Mouse (Mus musculus): Measurements from ENCODE around the gene Pcgf5.

Pcgf5 gene

DNA sequence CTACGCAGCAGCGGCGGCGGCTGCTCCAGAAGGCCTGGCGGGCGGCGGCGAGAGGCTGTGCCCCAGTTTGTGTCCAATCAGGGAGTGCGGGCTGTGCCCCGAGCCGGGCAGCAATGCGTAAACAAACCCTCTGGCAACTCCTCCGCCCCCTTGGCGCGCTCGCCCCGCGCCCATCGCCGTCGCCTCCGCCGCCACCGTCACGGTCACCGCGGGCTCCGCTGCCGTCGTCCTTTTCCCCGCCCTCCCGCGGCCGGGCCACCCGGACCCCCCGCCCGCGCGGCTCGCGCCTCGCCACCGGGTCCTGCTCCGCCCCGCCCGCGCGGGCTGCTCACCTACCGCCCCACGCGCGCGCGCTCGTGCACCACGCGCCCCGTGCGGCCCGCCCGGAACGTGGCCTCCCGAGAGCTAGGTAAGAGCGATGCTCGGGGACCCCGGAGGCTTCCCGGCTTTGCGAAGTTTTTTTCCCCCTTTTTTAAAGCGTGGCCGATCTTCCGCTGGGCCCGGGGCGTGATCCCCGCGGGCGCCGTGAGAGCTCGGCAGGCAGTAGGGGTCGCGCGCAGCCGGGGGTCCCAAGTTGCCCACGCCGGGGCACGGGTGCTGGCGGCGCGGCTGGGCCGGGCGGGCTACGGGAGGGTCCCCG, at the start of gene Pcgf5:
Pcgf5 (plus strand) TSS at position 149 of the 640 bp plus-strand sequence.
- DNase-seq (ENCODE audit: low spot score): peak; percentile 69

- no peak for DNase-seq (ENCODE audit: low spot score)
These were observed 42.6 kb upstream of the Pcgf5 start for GRCm38 (mm10) chr19:36305542-36305941.

DNA sequence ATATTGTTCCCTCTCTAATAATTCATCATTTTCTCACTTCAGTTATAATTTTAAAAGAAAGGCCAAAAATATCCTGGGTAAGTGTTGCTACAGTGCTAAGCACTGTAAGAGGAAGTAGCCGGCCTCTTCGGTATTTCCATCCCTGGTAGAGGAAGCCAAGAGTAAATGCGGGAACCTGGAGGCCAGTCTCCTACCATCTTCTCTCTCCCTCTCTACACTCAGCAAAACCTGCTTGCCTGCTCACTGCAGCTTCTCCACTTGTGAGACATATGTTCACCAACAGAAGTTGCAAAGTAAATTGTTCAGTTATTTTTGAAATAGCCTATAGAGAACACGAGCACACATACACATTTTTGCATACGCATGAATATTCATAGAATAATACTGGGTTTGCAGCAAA, 34.1 kb upstream of the Pcgf5 start:
- DNase-seq (ENCODE audit: low spot score): no peak

- no peak for DNase-seq (ENCODE audit: low spot score)
These were observed 28.4 kb upstream of the Pcgf5 start for GRCm38 (mm10) chr19:36319735-36320134.

DNA sequence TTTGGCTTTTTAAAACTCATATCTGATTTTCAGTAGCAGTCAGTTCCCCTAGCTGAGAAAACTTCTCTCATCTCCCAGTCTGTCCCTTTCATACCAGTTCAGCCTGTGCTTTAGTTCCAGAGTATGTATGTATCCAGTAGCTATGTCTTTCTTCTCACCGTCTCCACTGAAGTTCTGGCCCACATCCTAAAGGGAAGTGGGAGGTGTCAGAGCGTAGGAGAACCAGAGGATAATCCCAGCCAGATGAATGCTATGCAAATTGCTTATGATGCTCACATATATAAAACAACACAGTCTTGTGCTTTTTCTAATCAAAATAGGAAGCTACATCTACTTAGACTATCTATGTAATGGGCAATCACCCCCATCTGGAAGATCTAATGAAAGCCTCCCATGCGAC, 27.0 kb upstream of the Pcgf5 start:
- no peak for DNase-seq (ENCODE audit: low spot score)

- DNase-seq (ENCODE audit: low spot score): peak; percentile 77
These were observed 24.8 kb upstream of the Pcgf5 start for GRCm38 (mm10) chr19:36323326-36323725.

GRCm38 (mm10) chr19:36328678-36329077, 19.4 kb upstream of the Pcgf5 start:
- peak; percentile 47 for DNase-seq (ENCODE audit: low spot score)

- DNase-seq (ENCODE audit: low spot score): no peak
These were observed 733 bp upstream of the Pcgf5 start for GRCm38 (mm10) chr19:36347376-36347775.

- DNase-seq (ENCODE audit: low spot score): no peak
These were observed 313 bp upstream of the Pcgf5 start for GRCm38 (mm10) chr19:36347831-36348160.

GRCm38 (mm10) chr19:36348801-36349486, 835 bp downstream of the Pcgf5 start:
- peak; percentile 56 for DNase-seq (ENCODE audit: low spot score)

DNA sequence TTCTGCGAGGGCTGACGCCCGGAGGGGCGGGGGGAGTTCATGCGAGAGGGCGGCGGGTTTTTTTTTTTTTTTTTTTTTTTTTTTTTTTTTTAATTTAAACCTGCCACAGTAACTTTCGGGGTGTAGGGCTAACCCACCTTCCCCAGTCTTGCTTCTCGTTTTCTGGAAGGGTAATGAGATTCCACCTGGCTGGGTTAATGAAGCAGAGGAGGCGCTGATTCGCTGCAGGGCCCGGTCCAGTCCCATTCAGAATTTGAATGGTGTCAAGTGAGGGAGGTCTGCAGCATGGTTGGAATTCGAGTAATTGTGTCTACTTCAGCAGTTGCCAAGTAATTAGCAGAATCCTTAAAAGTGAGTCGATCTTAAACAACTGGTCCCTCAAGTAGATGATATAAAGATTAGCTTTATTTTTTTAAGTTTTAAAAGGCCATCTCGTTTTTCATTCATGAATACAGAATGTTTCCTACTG, 1.4 kb downstream of the Pcgf5 start:
- DNase-seq (ENCODE audit: low spot score): no peak

GRCm38 (mm10) chr19:36350181-36350580, 2.1 kb downstream of the Pcgf5 start:
- no peak for DNase-seq (ENCODE audit: low spot score)

GRCm38 (mm10) chr19:36350870-36351269, 2.8 kb downstream of the Pcgf5 start:
- no peak for DNase-seq (ENCODE audit: low spot score)

DNA sequence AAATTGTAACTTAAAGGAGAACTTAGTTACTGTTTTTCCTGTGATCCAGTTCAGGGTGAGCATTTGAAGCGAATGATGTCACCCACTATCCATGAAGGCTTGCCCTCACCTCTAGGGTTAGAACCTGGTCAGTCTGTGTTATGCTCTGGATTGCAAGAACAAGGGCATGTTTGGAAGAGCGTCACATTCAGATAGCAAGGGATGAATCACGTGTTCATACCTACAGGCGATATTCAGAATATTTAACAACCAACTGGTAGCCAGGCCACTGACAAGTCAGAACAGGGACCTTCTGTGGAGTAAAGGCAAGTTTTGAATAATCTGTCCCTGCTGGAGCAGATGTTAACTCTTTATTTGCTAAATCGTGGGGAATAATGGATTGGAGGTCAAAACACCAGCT, 14.4 kb downstream of the Pcgf5 start:
- no peak for DNase-seq (ENCODE audit: low spot score)

DNA sequence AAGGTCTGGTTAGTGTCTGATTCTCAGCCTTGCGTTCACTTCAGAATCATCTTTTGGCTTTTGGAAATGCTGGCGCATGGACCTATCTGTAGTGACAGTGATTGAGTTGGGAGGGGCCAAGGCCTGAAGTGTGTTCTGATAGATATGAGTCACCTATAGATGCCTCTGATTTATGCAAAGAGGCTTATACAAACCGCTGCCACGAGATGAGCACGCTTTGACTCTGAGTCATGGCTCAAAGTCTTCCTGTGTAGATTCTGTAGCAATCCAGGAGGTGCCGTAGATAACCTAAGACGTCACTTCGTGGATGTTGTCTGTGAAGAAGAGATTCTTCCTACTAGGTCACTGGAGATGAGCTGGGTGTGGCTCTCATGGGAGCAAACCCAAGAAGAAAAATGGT, 16.6 kb downstream of the Pcgf5 start:
- DNase-seq (ENCODE audit: low spot score): no peak

- peak; percentile 86 for DNase-seq (ENCODE audit: low spot score)
These were observed 23.4 kb downstream of the Pcgf5 start for GRCm38 (mm10) chr19:36371478-36371877.

GRCm38 (mm10) chr19:36373056-36373621, 25.0 kb downstream of the Pcgf5 start:
- no peak for DNase-seq (ENCODE audit: low spot score)

DNA sequence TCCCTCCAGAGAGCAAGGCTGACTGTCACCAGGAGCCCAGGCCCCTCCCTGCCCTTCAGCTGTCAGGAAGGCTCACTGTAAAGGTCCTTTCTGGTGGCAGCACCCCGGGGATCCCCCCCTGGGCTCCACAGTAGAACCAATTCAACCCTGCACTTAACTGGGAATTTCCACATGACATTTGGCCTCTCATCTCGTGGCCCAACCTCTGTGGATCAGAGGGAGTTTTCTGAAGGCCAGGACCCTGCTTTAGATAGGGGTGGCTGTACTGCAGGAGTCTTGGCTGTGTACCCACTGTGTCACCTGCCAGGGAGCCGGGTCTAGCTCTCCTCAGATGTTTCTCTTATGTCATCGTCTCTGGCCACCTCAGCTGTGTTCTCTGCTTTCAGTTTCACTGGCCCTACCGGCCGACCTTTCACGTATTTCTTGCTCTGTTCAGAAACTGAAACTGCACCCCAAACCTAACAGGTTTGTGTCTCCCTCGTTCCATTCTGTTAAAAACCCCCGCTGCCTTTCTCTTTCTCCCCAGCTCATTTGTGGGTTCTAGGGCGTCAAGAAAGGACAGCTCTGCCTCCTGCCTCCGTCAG, 27.2 kb downstream of the Pcgf5 start:
- DNase-seq (ENCODE audit: low spot score): no peak

DNA sequence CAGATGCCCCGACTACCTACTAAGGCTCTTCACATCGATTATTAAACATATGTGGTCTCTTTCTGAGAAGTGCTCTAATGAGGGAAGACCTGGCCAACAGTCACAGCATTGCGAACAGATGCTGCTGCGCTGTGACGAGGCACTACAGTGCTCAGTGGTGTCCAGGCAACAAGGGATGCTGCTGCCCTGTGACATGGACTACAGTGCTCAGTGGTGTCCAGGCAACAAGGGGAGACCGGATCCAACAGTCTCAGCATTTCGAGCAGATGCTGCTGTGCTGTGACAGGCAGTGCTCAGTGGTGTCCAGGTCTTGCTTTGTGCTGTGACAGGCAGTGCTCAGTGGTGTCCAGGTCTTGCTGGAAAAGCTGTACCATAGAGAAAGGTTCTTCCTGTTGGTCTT, 29.6 kb downstream of the Pcgf5 start:
- DNase-seq (ENCODE audit: low spot score): no peak

DNA sequence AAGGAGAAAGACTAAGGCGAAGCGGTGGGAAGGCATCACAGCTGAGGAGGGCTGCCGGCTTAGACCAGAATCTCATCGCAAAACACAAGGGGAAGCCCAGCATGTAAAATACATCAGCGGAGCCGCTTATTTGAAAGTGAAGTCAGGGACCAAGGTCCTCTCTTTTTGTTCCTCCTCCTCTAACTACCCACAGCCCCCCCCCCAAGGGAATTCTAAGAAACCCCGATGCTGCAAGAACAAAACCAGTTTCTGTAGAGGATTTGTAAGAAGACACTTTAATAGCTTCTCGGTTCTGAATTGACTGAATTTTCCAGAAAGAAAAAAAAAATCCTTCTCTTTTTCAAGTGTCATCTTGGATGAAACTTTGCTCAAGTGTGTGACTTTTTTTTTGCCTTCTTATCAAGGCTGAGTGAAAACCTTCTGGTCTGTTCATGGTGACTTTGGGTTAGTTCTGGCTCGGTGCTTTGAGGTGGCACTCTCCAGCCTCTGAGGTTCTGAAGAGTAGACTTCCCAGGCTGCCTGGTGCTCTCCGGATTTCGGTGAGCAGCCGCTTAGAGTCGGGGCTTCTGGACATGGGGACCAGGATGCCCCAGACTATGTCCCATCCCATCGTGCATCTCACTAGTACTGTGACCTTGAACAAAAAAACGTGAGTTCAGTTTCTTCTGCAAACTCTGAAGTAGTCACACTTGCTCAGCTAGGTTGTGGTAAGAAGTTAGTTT, 30.6 kb downstream of the Pcgf5 start:
- DNase-seq (ENCODE audit: low spot score): no peak

DNA sequence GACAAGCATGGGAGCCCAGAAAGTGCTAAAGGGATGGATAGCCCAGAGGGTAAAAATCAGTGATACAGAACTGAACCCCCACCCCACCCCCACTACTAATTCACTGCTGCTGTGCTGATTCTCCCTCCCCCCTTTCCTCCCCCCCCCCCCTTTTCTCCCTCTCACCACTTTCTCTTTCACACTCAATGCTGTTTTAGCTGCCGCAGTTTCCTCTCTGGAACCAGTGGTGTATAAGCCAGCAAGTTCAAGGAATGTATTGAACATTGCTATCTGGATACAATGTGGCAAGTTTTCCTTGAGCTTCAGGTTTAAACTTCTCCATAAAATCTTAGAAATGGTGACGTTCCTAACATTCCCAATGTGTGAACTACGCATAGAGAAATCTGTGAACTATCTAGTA, 34.8 kb downstream of the Pcgf5 start:
- no peak for DNase-seq (ENCODE audit: low spot score)

DNA sequence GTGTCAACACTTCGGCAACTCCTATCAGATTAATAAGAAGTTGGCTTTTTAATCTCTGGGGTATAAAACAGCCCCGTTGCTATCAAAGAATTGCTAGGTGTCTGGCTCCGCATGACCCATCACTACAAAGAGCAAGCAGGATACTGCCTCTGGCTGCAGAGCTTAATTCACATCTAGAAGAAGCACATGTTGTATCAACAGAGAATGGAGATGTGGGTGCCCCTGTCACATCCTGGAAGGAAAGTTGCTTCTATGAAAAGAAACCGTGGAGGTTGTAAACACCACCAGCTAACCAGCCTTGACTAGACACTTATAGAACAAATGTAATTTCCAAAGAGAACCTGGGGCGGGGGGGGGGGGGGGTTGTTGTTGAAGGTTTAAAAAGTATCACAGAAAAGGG, 35.9 kb downstream of the Pcgf5 start:
- no peak for DNase-seq (ENCODE audit: low spot score)

DNA sequence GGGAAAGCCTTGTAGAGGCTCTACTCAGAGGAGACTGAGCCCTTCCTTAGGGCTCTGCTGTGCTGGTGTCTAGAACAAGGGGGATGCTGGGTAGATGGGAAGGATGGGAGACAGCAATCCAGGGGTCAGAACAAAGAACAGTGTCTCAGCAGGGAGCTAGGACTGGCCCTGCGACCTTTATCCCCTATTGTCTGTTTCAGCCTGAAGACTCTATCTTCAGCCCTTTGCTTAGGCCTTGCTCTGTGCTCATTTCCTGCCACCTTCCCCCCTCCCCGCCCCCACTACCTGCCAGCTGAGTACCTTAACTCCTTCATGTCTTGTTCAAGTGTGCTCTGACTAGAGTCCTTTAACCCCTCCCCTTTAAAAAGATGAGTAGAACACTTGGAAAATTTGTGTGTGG, 36.3 kb downstream of the Pcgf5 start:
- DNase-seq (ENCODE audit: low spot score): peak; percentile 81

Measured in yolk sac, embryonic 10.5 days (tissue).